Mouse (Mus musculus) adipocyte (in vitro differentiated cells): ENCODE measurements around the gene Sec14l2.

ENCODE experiments used
- DNase-seq: peaks from one replicate; pipeline ENCODE4 v3.0.0-alpha.2; 2016; ENCODE audit warnings: low spot score

The Sec14l2 gene

GRCm38 (mm10) chr11:4053586-4053985, 69.6 kb downstream of the Sec14l2 start:
- DNase-seq = peak; percentile 76

GRCm38 (mm10) chr11:4048438-4048837, 74.8 kb downstream of the Sec14l2 start:
- DNase-seq = no peak

DNA sequence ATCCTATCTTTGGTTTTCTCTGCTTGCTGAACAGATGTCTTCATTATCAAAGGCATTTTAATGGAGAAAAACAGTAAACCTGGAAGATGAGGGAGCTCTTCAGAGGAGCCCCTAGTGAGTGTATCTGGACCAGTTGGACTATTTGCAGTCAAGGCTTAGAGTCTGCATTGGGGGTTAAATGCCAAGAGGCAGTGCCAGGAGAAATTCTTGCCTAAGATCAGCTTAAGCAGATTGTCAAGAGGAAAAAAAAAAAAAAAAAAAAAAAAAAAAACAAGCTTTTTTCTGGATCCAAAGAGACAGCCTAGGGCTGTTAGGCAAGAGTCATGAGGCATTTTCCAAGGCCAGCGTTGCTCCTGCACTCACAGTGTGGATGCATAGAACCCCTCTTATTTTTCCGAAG, 75.4 kb downstream of the Sec14l2 start:
- DNase-seq = peak; percentile 79
